Mouse (Mus musculus) adrenal gland, postnatal 36 days (tissue): Measurements from ENCODE around the gene Gm20388. TPM values are rescaled to one million over a fixed set of nuclear protein-coding genes. Genes with fewer than 3 reads are reported as not detected.
A peak's percentile ranks its signal among the peaks of the same experiment; 100 is the strongest.

ENCODE experiments used
- DNase-seq, 2 experiments: peaks; one replicate each; pipeline ENCODE4 v3.0.0; 2021; ENCODE audit warnings: mixed read lengths in 1 of 2
- total RNA-seq, 2 experiments: library from RNA; stranded (reverse); gene quantifications; 2 replicates each; pipeline ENCODE4 v1.2.3; 2021

Gm20388 gene
- total RNA-seq, 2 experiments from 2014 or later = 2.4 to 7.4 TPM

DNA sequence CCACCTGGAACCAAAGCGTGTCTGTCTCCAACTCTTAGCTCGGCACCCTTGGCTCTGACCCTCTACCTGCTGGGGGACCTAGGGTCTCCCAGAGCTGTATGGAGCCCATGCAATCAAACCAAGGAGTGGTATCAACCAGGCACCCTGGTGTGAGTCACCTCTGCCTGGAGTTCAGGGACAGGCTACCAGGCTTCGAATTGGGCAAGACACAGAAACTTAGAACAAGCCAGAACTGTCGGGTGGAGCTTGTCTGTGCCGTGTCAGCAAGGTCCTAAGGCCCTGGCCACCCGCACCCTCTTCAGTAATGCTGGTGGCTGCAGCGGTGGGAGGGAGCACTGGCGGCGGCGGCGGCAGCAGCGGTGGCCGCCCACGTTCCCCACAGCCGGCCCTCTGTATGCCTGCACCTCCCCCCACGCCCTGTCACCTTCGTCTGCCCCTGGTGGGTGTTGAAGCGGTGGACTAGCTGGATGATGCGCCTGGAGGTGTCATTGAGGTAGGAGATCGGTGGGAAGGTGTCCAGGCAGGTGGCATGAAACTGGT is 2526.0 kb downstream of the Gm20388 start:
- DNase-seq = peak in 1 of 2 experiments; percentile 50

DNA sequence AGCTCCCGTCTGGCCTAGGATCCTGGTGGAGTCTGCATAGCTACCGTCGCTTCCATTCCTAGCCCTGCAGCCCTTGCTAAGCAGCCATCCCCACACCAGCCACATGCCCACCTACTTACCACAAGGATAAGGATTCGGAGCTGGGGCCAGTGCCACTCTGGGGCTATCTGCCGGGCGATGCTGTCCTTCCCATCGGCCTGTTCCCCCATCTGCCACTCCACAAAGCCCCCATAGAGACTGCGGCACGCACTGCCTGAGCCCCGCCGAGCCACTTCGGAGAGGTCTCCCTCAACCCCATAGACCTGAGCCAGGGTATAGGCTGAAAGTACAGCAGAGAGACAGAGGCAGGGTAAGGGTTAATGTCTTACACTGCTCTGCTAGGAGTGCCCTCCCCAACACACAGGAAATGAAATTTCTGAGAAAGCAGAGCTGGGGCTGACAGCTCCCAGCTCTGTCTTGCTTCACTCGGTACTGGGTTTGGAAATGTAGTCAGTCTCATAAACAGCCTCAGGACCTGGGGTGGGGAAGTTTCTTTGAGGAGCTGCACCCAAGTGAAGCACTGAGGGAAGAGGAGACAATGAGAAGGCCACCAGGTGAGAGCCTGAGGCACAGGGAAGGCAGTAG is 2527.2 kb downstream of the Gm20388 start:
- DNase-seq = no peak

DNA sequence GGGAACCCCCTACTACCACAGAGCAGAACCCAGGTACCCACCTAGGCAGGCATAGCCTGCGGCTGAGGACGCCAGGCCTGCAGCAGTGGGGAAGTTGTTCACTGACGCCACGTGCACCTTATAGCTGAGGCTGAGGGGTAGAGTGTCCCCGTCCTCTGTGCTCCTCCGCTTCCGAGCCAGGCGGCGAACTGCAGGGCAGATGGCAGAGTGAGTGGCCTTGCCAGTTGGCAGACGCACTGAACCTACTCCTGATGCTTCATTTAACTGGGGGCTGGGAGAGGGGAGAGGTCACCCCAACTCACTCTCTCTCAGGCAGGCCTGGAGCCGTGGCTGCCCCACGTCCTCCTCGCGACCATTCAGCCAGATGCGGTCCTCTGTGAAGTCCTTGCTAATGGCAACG is 2528.7 kb downstream of the Gm20388 start:
- DNase-seq = no peak

DNA sequence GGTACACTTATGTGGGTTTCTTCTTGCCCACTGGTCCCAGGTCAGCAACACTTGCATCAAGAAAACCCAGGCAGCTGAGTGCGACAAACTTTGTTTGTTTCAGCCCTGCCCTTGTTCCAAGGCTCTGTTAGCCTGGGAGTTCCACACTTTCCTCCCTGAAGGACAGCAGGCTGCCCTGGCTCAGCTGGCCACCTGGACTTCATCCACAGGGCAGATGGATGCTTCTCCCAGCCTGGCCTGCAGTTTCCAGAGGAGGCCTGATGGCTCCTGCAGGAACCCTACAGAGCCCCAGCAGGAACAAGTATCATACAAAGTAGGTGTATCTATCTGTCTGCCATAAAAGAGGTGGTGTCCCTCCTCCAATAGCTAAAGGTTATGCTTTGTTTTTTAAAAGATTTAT is 2530.7 kb downstream of the Gm20388 start:
- DNase-seq = no peak

DNA sequence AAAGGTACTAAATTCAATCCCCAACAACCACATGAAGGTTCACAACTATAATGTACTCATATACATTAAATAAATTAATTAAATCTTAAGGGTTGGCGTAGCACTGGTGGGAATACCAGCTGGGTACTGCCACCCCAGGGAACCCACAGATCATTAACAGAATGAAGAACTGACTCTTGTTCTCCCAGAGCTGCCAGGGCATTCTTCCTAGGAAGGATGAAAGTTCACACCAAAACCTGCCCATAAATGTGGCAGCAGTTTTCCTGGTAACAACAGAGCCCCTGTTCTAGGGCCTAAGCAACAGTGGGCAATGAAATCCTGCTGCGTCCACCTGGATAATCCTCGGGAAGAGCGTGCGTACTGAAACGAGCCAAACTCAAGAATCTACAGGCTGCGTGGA is 2531.7 kb downstream of the Gm20388 start:
- DNase-seq = no peak

DNA sequence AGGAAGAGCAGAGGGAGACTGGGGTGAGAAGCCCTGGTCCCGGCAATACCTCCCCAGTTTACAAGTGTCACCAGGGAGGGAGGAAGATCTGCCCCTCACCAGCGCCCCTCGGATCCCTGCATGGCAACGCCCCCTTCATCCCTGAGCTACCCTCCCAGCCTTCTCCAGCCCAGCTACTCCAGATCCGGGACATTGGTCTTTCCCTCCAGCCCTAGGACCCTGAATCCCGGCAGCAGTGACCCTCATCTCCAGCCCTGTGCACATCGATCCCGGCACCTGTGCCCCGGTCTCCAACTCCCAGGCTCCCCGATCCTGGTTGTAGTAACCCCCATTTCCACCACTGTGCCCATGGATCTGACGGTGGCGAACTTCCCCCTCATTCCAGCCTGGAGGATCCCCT is 2532.1 kb downstream of the Gm20388 start:
- no peak for DNase-seq

DNA sequence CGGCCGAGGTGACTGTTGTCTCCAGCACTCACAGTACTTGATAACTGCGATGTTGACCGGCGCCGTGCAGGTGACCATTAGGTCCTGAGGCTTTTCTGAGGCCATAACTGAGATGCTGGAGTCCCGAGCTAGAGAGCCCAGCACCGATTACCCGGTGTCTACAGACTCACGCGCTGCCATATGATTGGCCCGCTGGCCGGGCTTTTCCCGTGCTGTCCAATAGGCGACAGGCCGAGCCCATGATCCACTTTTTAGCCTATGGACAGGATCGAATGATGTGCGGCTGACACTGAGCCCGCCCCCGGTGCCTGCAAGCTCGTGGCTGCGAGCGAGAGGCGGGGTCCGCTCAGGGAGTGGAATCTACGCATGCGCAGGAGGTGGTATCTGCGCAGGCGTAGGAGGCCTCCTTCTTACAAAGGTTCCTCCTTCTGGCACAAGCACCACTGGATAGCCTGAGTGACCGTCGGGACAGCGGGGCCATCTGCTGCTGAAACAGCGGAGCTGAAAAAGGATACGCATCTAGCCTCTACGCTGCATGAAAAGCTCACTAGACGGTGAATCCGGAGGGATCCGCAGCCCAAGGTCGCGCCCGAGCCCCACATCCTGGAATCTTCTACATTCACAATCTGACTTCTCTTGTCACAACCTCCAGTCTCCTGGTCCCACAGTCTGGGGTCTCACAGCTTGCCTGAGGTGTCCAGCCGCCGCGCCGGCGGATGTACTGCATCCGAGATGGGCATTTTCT is 2532.8 kb downstream of the Gm20388 start, which contains the start of gene Mvd:
Mvd (minus strand) TSS at position 161 of the 745 bp plus-strand sequence.
- DNase-seq = peak; percentile 99

DNA sequence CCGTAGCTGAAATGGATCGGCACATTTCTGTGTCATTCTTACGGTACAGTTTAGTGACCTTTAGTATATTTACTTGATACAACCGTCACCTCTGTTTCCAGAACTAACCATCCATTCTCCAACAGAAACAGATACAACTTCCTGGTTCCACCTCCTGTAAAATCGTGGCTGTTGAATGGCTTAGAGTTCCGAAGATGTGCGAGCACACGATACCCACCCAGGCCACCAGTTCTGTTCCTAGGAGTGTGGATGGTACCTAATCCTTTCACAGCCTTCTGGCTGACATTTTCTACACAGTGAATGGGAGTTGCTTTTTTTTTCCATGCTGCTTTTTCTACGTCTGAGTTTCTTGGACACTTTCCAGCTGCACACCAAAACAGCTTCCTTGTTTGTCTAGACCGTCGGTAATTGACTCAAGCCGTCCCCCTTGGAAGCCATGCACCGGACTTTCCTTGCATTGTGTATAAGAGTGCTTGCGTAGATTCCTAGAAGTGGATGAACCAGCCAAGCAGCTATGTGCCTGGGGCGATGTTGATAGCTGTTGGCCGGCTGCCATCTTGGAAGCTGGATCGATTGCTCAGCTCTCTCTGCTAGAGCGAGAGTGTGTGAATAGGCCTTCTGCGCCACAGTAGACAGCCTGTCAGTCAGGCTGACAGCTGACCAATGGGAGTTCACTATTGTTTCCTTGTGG is 2533.6 kb downstream of the Gm20388 start:
- peak; percentile 89 to 90 for DNase-seq

DNA sequence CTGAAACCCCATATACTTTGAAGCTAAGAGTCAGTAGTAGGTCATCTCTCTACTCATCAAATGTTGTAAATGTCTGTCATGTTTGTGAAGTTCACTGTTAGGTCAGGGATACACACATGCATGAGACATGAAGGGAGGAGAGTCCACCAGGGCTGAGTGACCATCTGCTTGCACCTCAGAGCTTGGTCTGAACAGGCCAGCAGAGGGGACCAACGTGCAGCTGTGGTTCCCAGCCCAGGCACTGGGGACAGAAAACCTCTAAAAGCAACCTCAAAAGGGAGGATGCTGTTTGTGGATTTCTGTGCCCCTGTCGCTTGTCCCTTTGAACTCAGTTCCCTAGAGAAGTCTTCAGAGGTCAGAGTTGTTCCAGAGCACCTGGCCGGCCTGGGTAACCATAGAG is 2534.6 kb downstream of the Gm20388 start:
- no peak for DNase-seq

DNA sequence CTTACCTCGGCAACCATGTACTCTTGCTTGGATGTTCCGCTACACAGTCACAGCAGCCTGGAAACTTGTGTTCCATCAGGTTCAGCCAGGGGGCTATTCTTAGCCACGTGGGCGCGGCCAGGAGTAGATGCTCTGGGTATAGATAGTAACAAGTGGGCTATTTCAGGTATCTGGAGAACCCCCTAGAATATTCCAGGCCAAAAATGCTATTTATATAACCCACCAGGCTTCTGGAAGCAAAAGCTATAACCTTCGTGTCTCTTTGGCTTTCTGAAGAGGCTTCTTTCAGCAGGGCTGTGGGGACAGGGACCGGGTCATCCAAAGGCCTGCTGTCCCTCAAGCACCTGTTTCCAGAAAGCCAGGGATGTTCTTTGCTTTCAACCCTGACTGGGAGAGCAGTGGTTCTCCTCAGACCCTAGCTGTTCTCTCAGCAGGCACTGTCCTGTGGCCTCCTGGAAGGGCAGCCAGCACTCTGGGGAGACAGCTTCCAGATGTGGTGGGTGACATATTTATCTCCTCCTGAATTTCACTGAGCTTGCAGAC is 2540.6 kb downstream of the Gm20388 start:
- DNase-seq = no peak

DNA sequence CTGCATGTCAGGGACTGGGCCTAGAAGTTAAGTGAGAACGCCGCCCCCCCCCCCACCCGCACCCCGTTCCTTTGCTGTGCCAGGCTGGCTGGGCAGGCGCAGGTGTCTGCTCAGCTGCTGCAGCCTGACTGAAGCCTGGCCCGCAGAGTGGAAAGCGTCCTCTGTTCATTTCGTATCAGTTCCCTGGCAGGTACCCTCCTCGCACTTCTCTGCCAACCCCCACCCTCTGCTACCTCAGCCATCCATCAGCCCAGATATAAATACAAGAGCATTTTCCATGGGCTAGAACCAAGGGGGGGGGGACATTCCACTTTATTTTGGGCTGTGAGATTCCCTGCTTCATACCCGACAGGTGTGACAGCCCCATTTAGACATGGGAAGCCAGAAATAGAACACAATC is 2541.5 kb downstream of the Gm20388 start:
- DNase-seq = no peak

DNA sequence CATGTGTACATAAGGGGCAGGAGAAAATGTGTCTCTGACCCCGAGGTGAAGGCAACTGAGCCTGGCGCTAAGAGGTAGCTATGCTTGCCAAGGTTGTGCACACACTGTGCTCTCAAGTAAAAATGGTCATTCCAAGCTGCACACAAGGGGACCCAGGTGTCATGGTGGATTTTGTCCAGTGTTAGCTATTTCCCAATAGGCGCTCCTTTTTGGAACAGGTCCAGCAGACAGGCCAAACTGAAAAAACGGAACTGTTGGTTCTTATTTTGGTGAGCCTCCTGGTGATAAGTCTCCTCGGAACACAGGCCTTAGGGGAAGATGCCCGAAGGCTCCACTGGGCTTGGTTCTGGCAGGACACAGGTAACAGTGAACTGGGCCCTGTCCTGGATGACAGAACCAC is 2543.8 kb downstream of the Gm20388 start:
- no peak for DNase-seq

DNA sequence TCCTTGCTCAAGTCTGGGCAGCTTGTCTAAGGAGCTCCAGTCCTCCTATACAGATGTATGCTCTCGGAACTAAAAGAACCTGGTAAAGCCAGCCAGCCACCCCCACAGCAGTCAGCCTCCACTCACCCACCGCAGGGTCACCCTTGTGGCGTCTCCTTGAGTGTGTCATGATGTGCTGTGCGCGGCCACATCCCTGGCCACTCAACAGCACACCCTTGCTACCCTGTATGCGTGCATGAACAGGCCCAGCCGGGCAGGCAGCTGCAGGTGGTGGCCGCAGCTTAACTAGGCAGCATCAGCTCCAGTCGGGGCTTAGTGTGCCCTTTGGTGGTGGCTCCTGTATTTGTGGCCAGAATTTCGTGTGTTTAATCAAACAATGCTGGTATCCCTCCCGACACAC is 2546.5 kb downstream of the Gm20388 start:
- DNase-seq = no peak

DNA sequence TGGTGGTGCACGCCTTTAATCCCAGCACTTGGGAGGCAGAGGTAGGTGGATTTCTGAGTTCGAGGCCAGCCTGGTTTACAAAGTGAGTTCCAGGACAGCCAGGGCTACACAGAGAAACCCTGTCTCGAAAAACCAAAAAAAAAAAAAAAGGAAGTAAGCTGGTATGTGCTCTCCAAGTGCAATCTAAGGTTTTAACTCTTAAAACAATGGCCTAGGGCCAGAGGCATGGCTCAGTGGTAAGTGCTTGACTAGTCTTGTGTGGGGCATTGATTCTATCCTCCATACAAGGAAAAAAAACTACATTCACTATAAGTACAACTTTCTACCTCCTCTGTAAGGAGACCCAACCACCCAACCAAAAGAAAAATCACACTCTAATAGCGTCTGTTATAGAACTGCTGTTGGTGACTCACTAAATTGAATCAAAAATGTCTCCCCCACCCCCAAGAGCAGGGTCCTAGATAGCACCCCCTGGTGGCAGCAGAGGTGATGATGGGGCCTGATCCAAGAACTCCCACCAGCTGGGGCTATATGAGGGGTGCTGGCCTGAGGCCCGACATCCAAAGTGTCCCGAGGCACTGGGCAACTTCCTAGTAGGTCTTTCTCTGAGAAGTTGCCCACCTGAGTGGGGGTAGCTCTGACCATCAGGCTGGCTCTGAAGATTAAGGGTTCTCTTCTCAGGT is 2548.7 kb downstream of the Gm20388 start:
- no peak for DNase-seq

DNA sequence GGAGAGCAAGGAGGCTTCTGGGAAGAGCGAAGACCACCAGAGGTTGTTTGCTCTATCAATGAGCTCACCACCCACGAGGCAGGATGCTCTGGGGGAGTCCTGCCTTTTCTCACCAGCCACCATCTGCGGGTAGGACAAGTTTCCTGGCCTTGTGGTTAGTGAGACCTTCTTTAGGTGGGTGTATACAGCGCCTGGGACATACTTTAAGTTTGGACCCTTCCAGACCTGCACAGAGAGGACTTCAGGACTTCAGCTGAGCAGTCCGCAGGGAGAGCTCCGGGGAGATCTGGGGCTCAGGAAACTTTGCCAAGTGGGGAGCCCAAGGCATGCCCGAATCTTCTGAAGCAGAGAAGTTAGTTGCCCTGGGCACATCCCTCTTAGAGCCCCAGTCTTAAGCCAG is 2549.3 kb downstream of the Gm20388 start:
- no peak for DNase-seq

DNA sequence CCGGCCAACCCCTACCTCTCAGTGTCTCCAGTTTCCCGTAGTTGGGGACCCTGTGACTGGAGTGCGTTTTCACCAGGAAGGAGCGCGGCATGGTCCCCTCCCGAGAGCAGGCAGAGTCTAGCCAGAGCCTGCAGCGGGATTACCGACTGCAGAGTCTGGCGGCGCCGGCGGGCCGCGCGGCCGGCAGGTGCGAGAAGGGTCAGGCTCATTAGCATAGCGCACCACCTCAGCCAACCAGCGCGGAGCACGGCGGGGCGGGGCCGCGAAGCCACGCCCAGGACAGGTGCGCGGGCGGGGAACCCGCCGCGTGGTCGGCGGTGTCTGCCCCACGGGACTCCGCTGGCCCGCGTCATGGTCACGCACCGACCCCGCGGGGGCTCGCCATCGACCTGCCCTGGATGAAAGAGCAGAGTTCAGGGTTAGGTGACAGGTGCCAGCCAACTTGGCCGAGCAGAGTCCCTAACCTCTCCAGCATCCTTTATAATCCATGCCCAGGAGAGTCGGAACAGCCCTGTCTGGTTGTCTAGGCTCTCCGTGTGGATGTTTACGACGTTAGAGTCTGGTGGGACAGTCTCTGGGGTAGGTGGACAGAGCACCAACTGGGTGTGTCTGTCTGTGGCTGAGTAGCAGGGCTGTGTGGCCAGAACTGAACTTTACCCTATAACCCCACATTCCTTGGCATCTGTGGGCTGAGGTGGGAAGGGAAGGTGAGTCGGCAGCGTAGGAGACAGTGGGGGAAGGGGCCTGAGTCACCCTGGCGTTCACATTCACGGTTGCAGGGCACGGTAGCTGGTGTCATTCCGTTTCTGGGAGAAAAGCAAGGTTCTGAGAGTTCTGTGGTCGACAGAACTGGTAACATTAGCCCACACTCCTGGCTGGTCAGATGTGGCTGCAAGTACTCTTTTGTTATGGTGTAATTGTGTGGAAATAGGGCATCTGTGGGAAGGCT is 2550.2 kb downstream of the Gm20388 start, which contains the start of gene Snai3:
Snai3 (minus strand) TSS at position 210 of the 949 bp plus-strand sequence.
- peak; percentile 50 to 68 for DNase-seq

DNA sequence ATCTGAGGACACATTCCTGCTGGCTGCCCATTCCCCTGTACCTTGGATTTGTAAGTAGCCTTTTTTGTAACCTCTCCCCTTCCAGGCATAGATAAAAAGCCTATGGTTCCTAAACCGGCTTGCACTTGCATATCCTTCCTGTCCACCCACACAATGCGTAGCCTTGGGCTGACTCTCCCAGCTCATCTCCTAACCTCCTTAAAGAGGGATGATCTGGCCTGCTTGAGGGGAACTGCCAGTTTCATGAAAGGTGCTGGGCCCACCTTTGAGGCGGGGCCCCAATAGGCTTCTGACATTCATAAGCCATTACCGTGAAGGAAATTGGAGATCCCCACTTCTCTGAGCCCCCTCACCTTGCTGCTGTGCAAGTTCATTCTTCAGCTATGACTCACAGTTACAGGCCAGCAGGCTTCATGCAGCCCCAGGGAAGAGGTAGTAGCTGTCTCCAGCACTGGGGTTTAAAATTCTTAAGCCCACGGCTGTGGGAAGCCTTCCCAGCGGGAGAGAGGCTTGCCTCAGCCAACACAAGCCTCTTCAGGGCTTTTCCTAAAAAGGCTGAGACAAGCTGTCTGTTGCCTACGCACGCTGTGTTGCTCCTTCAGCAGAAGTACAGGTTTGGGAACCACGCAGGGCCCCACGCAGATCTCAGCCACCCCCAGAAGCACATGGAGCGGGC is 2551.0 kb downstream of the Gm20388 start:
- DNase-seq = no peak

DNA sequence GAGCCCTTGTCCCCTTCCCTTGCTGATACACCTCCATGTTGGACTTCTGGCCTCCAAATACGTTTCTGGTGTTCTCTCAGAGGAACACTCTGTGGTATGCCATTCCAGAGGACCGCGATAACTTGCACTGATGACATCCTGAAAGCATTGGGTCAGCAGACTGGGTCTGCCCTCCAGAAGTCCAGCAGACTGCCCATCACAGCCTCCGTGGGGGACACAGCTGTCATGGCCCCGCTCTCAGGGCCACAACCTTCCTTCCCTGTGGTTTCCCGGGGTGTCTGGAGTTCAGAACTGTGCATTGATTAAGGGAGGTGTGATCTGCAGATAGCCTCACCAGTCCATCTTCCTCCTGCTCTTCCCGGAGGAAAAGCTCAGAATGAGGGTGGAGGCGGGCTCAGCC is 2551.9 kb downstream of the Gm20388 start:
- no peak for DNase-seq

DNA sequence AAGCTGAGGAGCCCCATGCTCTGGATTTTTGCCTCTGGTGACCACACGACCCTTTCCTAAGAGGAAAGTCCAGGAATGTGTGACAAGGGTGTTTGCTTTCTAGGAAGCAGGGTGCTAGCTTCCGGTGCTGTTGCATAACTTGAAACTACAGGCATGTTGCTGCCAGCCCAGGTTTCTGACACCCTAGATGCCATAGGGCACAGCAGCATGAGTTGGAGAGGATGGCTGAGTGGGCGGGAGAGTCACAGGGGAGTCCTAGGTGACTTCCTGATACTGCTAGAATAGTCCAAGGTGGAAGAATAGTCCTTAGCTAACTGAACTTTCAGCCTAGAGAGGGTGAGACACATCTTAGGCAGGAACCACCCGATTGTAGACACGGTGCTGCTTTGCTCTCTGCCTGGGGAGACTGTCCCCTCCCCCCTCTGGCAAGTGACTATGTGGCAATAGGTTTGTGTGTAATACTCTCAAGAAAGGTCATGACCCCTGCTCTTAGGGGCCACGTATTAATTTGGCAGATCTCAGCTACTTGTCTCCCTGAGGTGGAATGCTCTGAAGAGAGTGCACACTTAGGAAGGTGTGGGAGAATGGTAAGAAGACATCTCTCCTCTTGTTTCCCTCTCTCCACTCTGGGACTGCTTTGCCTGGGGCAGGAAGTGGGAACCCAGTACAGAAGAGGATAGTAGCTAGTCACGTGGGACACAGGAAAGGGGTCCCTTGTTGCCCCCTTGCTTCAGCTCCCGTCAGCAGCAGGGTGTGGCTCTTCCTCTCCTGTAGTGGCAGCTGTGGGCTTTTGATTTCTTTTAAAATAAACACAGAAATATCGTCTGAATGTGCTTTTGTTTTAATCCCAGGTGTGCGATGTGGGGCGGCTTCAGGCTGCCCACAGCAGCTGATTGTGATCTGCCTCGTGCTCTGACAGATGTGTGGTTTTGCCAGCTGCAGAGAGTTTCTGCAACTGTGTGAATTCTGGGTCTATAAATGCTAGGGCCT is 2553.3 kb downstream of the Gm20388 start:
- no peak for DNase-seq
